Comparison of ENCODE assay signal across 9 mouse cellular contexts in the genomic region with DNA sequence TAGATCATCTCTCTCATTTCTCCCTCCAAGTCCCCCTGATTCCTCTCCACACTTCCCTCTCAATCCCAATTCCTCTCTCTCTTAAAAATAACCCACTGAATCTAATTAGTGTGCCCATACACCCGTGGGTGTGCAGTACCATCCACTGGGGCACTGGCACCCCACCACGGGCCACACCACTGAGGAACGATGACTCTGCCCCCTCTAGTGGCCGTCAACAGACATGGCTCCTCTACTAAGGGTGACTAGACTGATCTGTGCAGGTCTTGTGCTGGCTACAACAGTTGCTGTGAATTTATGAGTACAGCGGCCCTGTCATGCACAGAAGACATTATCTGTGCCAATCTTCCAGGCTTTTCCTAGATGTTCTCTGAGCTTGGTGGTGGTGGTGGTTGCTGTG. TPM values are rescaled to one million over a fixed set of nuclear protein-coding genes. Genes with fewer than 3 reads are reported as not detected.
A peak's percentile ranks its signal among the peaks of the same experiment; 100 is the strongest.
DNase-seq lines count a peak whose midpoint lies in the region; ATAC-seq and TF ChIP-seq lines count a peak whose summit lies in the region.
"Had no signal": no experiment of that assay in that cellular context is flagged by ENCODE, and none has a peak within 500 bp of the region (broad histone marks: within the 10 kb centered on the region; RNA-seq: fewer than 3 reads in every experiment).

No protein-coding gene starts in this region.

- no peak overlapping the region for H3K4me3 ChIP-seq in gastrocnemius, adult 2 months
- H3K4me3 ChIP-seq in midbrain, embryonic 14.5 days (replicated peaks; ENCODE audit: low read depth, low read length), result no peak overlapping the region
- H3K4me3 ChIP-seq in midbrain, embryonic 16.5 days (ENCODE audit: low read depth, low read length), result no peak overlapping the region

- no peaks in the 10 kb centered on the region for H3K9me3 ChIP-seq in midbrain, embryonic 14.5 days (ENCODE audit: control insufficient read depth, low read length)
- H3K9me3 ChIP-seq in midbrain, embryonic 16.5 days (replicated peaks; ENCODE audit: control insufficient read depth, low read length, poor library complexity, severe bottlenecking), result no peaks in the 10 kb centered on the region; the same call in 1 of the 2 replicates

- H3K27me3 ChIP-seq in midbrain, embryonic 14.5 days (ENCODE audit: control insufficient read depth, insufficient read depth, low read length), result no peaks in the 10 kb centered on the region
- H3K27me3 ChIP-seq in midbrain, embryonic 16.5 days (ENCODE audit: control insufficient read depth, insufficient read depth, low read depth, low read length), result no peaks in the 10 kb centered on the region

- H3K4me2 ChIP-seq in midbrain, embryonic 14.5 days (ENCODE audit: low read length), result no peak overlapping the region
- no peak overlapping the region for H3K4me2 ChIP-seq in midbrain, embryonic 16.5 days (ENCODE audit: low read length)

- no peak overlapping the region for H3K9ac ChIP-seq in midbrain, embryonic 14.5 days (replicated peaks; ENCODE audit: low read length)
- no peak overlapping the region for H3K9ac ChIP-seq in midbrain, embryonic 16.5 days (ENCODE audit: low read depth, low read length)

- H3K36me3 ChIP-seq in midbrain, embryonic 14.5 days (ENCODE audit: control insufficient read depth, insufficient read depth, low read length), result no peaks in the 10 kb centered on the region
- no peaks in the 10 kb centered on the region for H3K36me3 ChIP-seq in midbrain, embryonic 16.5 days (ENCODE audit: control insufficient read depth, insufficient read depth, low read length)

- no peak for ATAC-seq in midbrain, embryonic 14.5 days (ENCODE audit: low FRiP score, low TSS enrichment)
- ATAC-seq in midbrain, embryonic 16.5 days, result no peak
- peak; percentile 92 for ATAC-seq in megakaryocyte-erythroid progenitor cell, adult 5-6 weeks (replicated peaks; ENCODE audit: low FRiP score, low TSS enrichment, poor library complexity, severe bottlenecking)

- peak; percentile 64 for TF ChIP-seq CTCF in gastrocnemius, adult 2 months (IDR thresholded peaks at IDR 0.05)

- H3K4me1 ChIP-seq in midbrain, embryonic 14.5 days (ENCODE audit: control insufficient read depth, insufficient read depth, low read length), result no peaks in the 10 kb centered on the region
- no peaks in the 10 kb centered on the region for H3K4me1 ChIP-seq in midbrain, embryonic 16.5 days (ENCODE audit: control insufficient read depth, insufficient read depth, low read length)

- no peak overlapping the region for H3K27ac ChIP-seq in gastrocnemius, adult 2 months
- no peak overlapping the region for H3K27ac ChIP-seq in midbrain, embryonic 14.5 days (replicated peaks; ENCODE audit: low read depth, low read length)
- no peak overlapping the region for H3K27ac ChIP-seq in midbrain, embryonic 16.5 days (ENCODE audit: low read length)

- intact Hi-C loops in gastrocnemius, adult 2 months (cut with DNase I), result no loop called here

- DNase-seq in gastrocnemius, adult 2 months, result no peak
- DNase-seq in gastrocnemius, adult 18-20 months (ENCODE audit: low spot score), result no peak
- DNase-seq in midbrain, embryonic 14.5 days, result peak; percentile 27
- DNase-seq in R1 (ENCODE audit: low read depth, low spot score), result peak; percentile 35
- no peak for DNase-seq in left cerebral cortex, adult 11 months (ENCODE audit: low spot score)
- DNase-seq in layer of hippocampus, postnatal 10 days (ENCODE audit: low spot score in 2 of 2), result no peak

- WGBS in midbrain, embryonic 14.5 days, result 32% methylated on average over 5 of the region's 5 CpGs
- WGBS in midbrain, embryonic 16.5 days, result 27% methylated on average over 5 of the region's 5 CpGs

RNA-seq across cellular contexts. Expression of gene Wfdc12, which starts 1.7 kb away (rescaled TPM):
- not detected for total RNA-seq in gastrocnemius, adult 2 months (2021)
- total RNA-seq in gastrocnemius, adult 18-20 months (2021), result not detected
- polyA plus RNA-seq in midbrain, embryonic 14.5 days (2014; fragmentation: Nextera tagmentation; extraction: Ambion mirVana), result not detected in 2 replicates
- not detected in 2 replicates for polyA plus RNA-seq in midbrain, embryonic 16.5 days (2015; fragmentation: Nextera tagmentation; extraction: Ambion mirVana)
- total RNA-seq in megakaryocyte-erythroid progenitor cell, adult 5-6 weeks (2014; fragmentation: Nextera tagmentation), result not detected in 2 replicates
- total RNA-seq in megakaryocyte-erythroid progenitor cell, adult 5-6 weeks (2017), result not detected in 2 replicates
- not detected for total RNA-seq in layer of hippocampus, postnatal 10 days (2021)

RNA-seq across cellular contexts. Expression of gene Wfdc5, which starts 6.2 kb away (rescaled TPM):
- total RNA-seq in gastrocnemius, adult 2 months (2021), result not detected
- under 1 TPM in 1 of 2 experiments, not detected in 1; 0.11 TPM for total RNA-seq in gastrocnemius, adult 18-20 months (2021)
- not detected in 2 replicates for polyA plus RNA-seq in midbrain, embryonic 14.5 days (2014; fragmentation: Nextera tagmentation; extraction: Ambion mirVana)
- not detected in 2 replicates for polyA plus RNA-seq in midbrain, embryonic 16.5 days (2015; fragmentation: Nextera tagmentation; extraction: Ambion mirVana)
- not detected in 2 replicates for total RNA-seq in megakaryocyte-erythroid progenitor cell, adult 5-6 weeks (2014; fragmentation: Nextera tagmentation)
- total RNA-seq in megakaryocyte-erythroid progenitor cell, adult 5-6 weeks (2017), result not detected in 2 replicates
- not detected for total RNA-seq in layer of hippocampus, postnatal 10 days (2021)
- polyA plus RNA-seq: lung, embryonic 16.5 days had no signal

RNA-seq across cellular contexts. Expression of gene Wfdc15a, which starts 11.2 kb away (rescaled TPM):
- not detected for total RNA-seq in gastrocnemius, adult 2 months (2021)
- total RNA-seq in gastrocnemius, adult 18-20 months (2021), result not detected
- polyA plus RNA-seq in midbrain, embryonic 14.5 days (2014; fragmentation: Nextera tagmentation; extraction: Ambion mirVana), result not detected in 2 replicates
- polyA plus RNA-seq in midbrain, embryonic 16.5 days (2015; fragmentation: Nextera tagmentation; extraction: Ambion mirVana), result not detected in 2 replicates
- not detected in 2 replicates for total RNA-seq in megakaryocyte-erythroid progenitor cell, adult 5-6 weeks (2014; fragmentation: Nextera tagmentation)
- not detected in 2 replicates for total RNA-seq in megakaryocyte-erythroid progenitor cell, adult 5-6 weeks (2017)
- total RNA-seq in layer of hippocampus, postnatal 10 days (2021), result not detected
- polyA plus RNA-seq: lung, embryonic 16.5 days had no signal

RNA-seq across cellular contexts. Expression of gene Kcns1, which starts 17.8 kb away (rescaled TPM):
- 1 to 10 TPM in 1 of 2 experiments, under 1 TPM in 1; 0.31 to 1.0 TPM for total RNA-seq in gastrocnemius, adult 2 months (2021)
- 1 to 10 TPM; 1.4 to 1.5 TPM for total RNA-seq in gastrocnemius, adult 18-20 months (2021)
- 0.62 and 2.1 TPM in 2 replicates for polyA plus RNA-seq in midbrain, embryonic 14.5 days (2014; fragmentation: Nextera tagmentation; extraction: Ambion mirVana)
- 1.9 and 3.9 TPM in 2 replicates for polyA plus RNA-seq in midbrain, embryonic 16.5 days (2015; fragmentation: Nextera tagmentation; extraction: Ambion mirVana)
- 0.26 and 0.40 TPM in 2 replicates for total RNA-seq in megakaryocyte-erythroid progenitor cell, adult 5-6 weeks (2014; fragmentation: Nextera tagmentation)
- total RNA-seq in megakaryocyte-erythroid progenitor cell, adult 5-6 weeks (2017), result 0.88 and 2.2 TPM in 2 replicates
- 1 to 10 TPM; 6.5 to 7.7 TPM for total RNA-seq in layer of hippocampus, postnatal 10 days (2021)
- polyA plus RNA-seq: lung, embryonic 16.5 days had no signal

RNA-seq across cellular contexts. Expression of gene Wfdc15b, which starts 32.7 kb away (rescaled TPM):
- not detected for total RNA-seq in gastrocnemius, adult 2 months (2021)
- total RNA-seq in gastrocnemius, adult 18-20 months (2021), result not detected
- polyA plus RNA-seq in midbrain, embryonic 14.5 days (2014; fragmentation: Nextera tagmentation; extraction: Ambion mirVana), result not detected in 2 replicates
- not detected in 2 replicates for polyA plus RNA-seq in midbrain, embryonic 16.5 days (2015; fragmentation: Nextera tagmentation; extraction: Ambion mirVana)
- not detected in 2 replicates for total RNA-seq in megakaryocyte-erythroid progenitor cell, adult 5-6 weeks (2014; fragmentation: Nextera tagmentation)
- total RNA-seq in megakaryocyte-erythroid progenitor cell, adult 5-6 weeks (2017), result not detected in 2 replicates
- not detected for total RNA-seq in layer of hippocampus, postnatal 10 days (2021)
- polyA plus RNA-seq: lung, embryonic 16.5 days had no signal

Comparison
In these comparisons a context has a peak if more than half of its experiments do, and no peak if none do; other contexts are left out.
1. DNase-seq: peak in midbrain, embryonic 14.5 days (single experiment) and R1 (single experiment); none in gastrocnemius, adult 2 months (single experiment), gastrocnemius, adult 18-20 months (single experiment), left cerebral cortex, adult 11 months (single experiment) and layer of hippocampus, postnatal 10 days (0 of 2).